Mouse (Mus musculus): ENCODE data around the gene Pde11a.

- no peak for TF ChIP-seq POLR2A (IDR thresholded peaks at IDR 0.05; ENCODE audit: insufficient read depth, low read depth, low read length)
- TF ChIP-seq CTCF (IDR thresholded peaks at IDR 0.05; ENCODE audit: insufficient read depth, low read depth, low read length), result no peak
Observed at GRCm38 (mm10) chr2:76097847-76098246, 240.7 kb downstream of the Pde11a start.

Data from olfactory bulb, adult 2 months (tissue).